Mouse (Mus musculus) spleen, adult 2 months (tissue): Measurements from ENCODE around the gene Chit1. TPM values are rescaled to one million over a fixed set of nuclear protein-coding genes. Genes with fewer than 3 reads are reported as not detected.
A peak's percentile ranks its signal among the peaks of the same experiment; 100 is the strongest.

Experiments
- DNase-seq, 2 experiments: peaks; one replicate each; pipeline versions ENCODE4 v3.0.0 to v3.0.0-alpha.2; 2012 to 2021; ENCODE audit warnings: low spot score in 2 of 2, low read depth in 1 of 2
- H3K27ac ChIP-seq: fragments of 200-500 bp; 2 replicates; pipeline ENCODE4 v1.5.1; 2012; ENCODE audit warnings: low read length, inconsistent platforms; ENCODE audit not compliant: insufficient read depth
- H3K27me3 ChIP-seq: fragments of 200-500 bp; 2 replicates; pipeline ENCODE4 v1.6.1; 2012; ENCODE audit warnings: mild to moderate bottlenecking, moderate library complexity, low read length, inconsistent platforms; ENCODE audit not compliant: control insufficient read depth, insufficient read depth
- H3K36me3 ChIP-seq: fragments of 200-500 bp; 2 replicates; pipeline ENCODE4 v1.6.1; 2012; ENCODE audit warnings: mild to moderate bottlenecking, low read length, inconsistent platforms; ENCODE audit not compliant: control insufficient read depth, insufficient read depth
- H3K4me1 ChIP-seq: fragments of 200-500 bp; 2 replicates; pipeline ENCODE4 v1.6.1; 2011; ENCODE audit warnings: inconsistent platforms; ENCODE audit not compliant: control insufficient read depth, insufficient read depth, insufficient read length
- H3K4me3 ChIP-seq: fragments of 200-500 bp; 2 replicates; pipeline ENCODE4 v1.5.1; 2011; ENCODE audit warnings: mild to moderate bottlenecking, inconsistent platforms; ENCODE audit not compliant: insufficient read depth, insufficient read length; ENCODE audit errors: extremely low read depth
- CTCF ChIP-seq: fragments of 200-500 bp; IDR thresholded peaks from 2 replicates; pipeline ENCODE4 v1.5.1; 2011; ENCODE audit warnings: mild to moderate bottlenecking, inconsistent platforms; ENCODE audit not compliant: insufficient read depth, insufficient read length, insufficient replicate concordance; ENCODE audit errors: extremely low read depth
- POLR2A ChIP-seq: fragments of 200-500 bp; IDR thresholded peaks from 2 replicates; pipeline ENCODE4 v1.6.1; 2011; ENCODE audit warnings: low read depth, low read length, inconsistent platforms
- WGBS: fragments of 180-500 bp; shearing (Covaris S2); methylation state at CpG from one replicate; pipeline ENCODE4 v1.1.7; 2018; 5-methylcytosine and 5-hydroxymethylcytosine counted together
- polyA plus RNA-seq: library from polyadenylated mRNA; depleted of rRNA; stranded (reverse); fragments of >200 nt; gene quantifications from 2 replicates; pipeline ENCODE4 v1.2.3, GENCODE M21; 2012

The Chit1 gene
- polyA plus RNA-seq, 1 experiment, result not detected

GRCm38 (mm10) chr1:134194298-134195022 is 83.4 kb downstream of the Chit1 start:
- WGBS, result 68% methylated on average over 16 of the region's 16 CpGs
- Histone ChIP-seq H3K27ac (no peak overlapping the region), H3K4me1 (peaks cover 8% of the 10 kb centered on the region; the same call in 1 of the 2 replicates), H3K36me3 (no peaks in the 10 kb centered on the region), H3K4me3 (no peak overlapping the region), H3K27me3 (no peaks in the 10 kb centered on the region)
- DNase-seq, result no peak
- TF ChIP-seq CTCF, result no peak
- no peak for TF ChIP-seq POLR2A

GRCm38 (mm10) chr1:134195117-134195516 is 84.1 kb downstream of the Chit1 start:
- no peaks in the 10 kb centered on the region for H3K36me3 ChIP-seq
- H3K4me3 ChIP-seq, result no peak overlapping the region
- no peak overlapping the region for H3K27ac ChIP-seq
- TF ChIP-seq CTCF (no peak), POLR2A (no peak)
- 43% methylated on average over 2 of the region's 2 CpGs for WGBS
- DNase-seq, result no peak
- H3K27me3 ChIP-seq, result no peaks in the 10 kb centered on the region
- H3K4me1 ChIP-seq, result peaks cover 8% of the 10 kb centered on the region; the same call in 1 of the 2 replicates

GRCm38 (mm10) chr1:134195571-134195970 is 84.5 kb downstream of the Chit1 start:
- Histone ChIP-seq H3K36me3 (no peaks in the 10 kb centered on the region), H3K27me3 (no peaks in the 10 kb centered on the region), H3K4me3 (no peak overlapping the region), H3K4me1 (peaks cover 8% of the 10 kb centered on the region; the same call in 1 of the 2 replicates), H3K27ac (no peak overlapping the region)
- no peak for DNase-seq
- no peak for TF ChIP-seq CTCF
- TF ChIP-seq POLR2A, result no peak
- 15% methylated on average over 3 of the region's 3 CpGs for WGBS

GRCm38 (mm10) chr1:134195979-134196378 is 84.9 kb downstream of the Chit1 start:
- Histone ChIP-seq H3K4me1 (peaks cover 8% of the 10 kb centered on the region; the same call in 1 of the 2 replicates), H3K36me3 (no peaks in the 10 kb centered on the region), H3K27me3 (no peaks in the 10 kb centered on the region), H3K27ac (peak overlapping the region; percentile 49), H3K4me3 (peak overlapping the region; percentile 10; the same call in 1 of the 2 replicates)
- 24% methylated on average over 4 of the region's 4 CpGs for WGBS
- TF ChIP-seq POLR2A, result no peak
- TF ChIP-seq CTCF, result no peak
- no peak for DNase-seq

- H3K27ac ChIP-seq, result peak overlapping the region; percentile 49
- H3K4me1 ChIP-seq, result peaks cover 8% of the 10 kb centered on the region; the same call in 1 of the 2 replicates
- WGBS, result 28% methylated on average over 4 of the region's 4 CpGs
- H3K27me3 ChIP-seq, result no peaks in the 10 kb centered on the region
- H3K4me3 ChIP-seq, result peak overlapping the region; percentile 10; the same call in 1 of the 2 replicates
- H3K36me3 ChIP-seq, result no peaks in the 10 kb centered on the region
- TF ChIP-seq CTCF (peak; percentile 69; the same call in 1 of the 2 replicates), POLR2A (no peak)
- peak; percentile 78 to 80 for DNase-seq
Measured at GRCm38 (mm10) chr1:134196386-134196785, 85.3 kb downstream of the Chit1 start.

- Histone ChIP-seq H3K4me3 (no peak overlapping the region), H3K27me3 (no peaks in the 10 kb centered on the region), H3K4me1 (peaks cover 8% of the 10 kb centered on the region; the same call in 1 of the 2 replicates), H3K36me3 (no peaks in the 10 kb centered on the region), H3K27ac (no peak overlapping the region)
- DNase-seq, result no peak
- WGBS, result 88% methylated on average over 15 of the region's 15 CpGs
- TF ChIP-seq CTCF, result no peak
- TF ChIP-seq POLR2A, result no peak
Measured at GRCm38 (mm10) chr1:134197325-134197982, 86.4 kb downstream of the Chit1 start.
